Mouse (Mus musculus) lung, embryonic 14.5 days (tissue): ENCODE measurements around the gene Il2rg. TPM values are rescaled to one million over a fixed set of nuclear protein-coding genes. Genes with fewer than 3 reads are reported as not detected.

ENCODE experiments used
- ATAC-seq: fragments of 200-750 bp; cut with Nextera tagmentation; 2 replicates; pipeline ENCODE4 v1.8.0; 2017; ENCODE audit warnings: mild to moderate bottlenecking, moderate TSS enrichment, moderate library complexity; ENCODE audit not compliant: insufficient read depth
- DNase-seq: peaks from one replicate; pipeline ENCODE4 v3.0.0-alpha.2; 2015
- H3K27ac ChIP-seq: fragments of 300-500 bp; sonication (generic); 2 replicates; pipeline ENCODE4 v1.5.1; 2014; ENCODE audit warnings: low read depth, mild to moderate bottlenecking, moderate library complexity
- H3K27me3 ChIP-seq: fragments of 300-500 bp; sonication (generic); 2 replicates; pipeline ENCODE4 v1.6.1; 2014; ENCODE audit warnings: low read length, control low read depth; ENCODE audit not compliant: insufficient read depth
- H3K36me3 ChIP-seq: fragments of 300-500 bp; sonication (generic); 2 replicates; pipeline ENCODE4 v1.6.1; 2014; ENCODE audit warnings: control low read depth; ENCODE audit not compliant: insufficient read depth
- H3K4me1 ChIP-seq: fragments of 300-500 bp; sonication (generic); 2 replicates; pipeline ENCODE4 v1.6.1; 2014; ENCODE audit warnings: antibody characterized with exemption, control low read depth; ENCODE audit not compliant: insufficient read depth
- H3K4me2 ChIP-seq: fragments of 300-500 bp; sonication (generic); 2 replicates; pipeline ENCODE4 v1.6.1; 2014; ENCODE audit warnings: mild to moderate bottlenecking
- H3K4me3 ChIP-seq: fragments of 300-500 bp; sonication (generic); 2 replicates; pipeline ENCODE4 v1.5.1; 2014; ENCODE audit warnings: low read depth, low read length
- H3K9ac ChIP-seq: fragments of 300-500 bp; sonication (generic); 2 replicates; pipeline ENCODE4 v1.6.1; 2014
- H3K9me3 ChIP-seq: fragments of 300-500 bp; sonication (generic); 2 replicates; pipeline ENCODE4 v1.6.1; 2016; ENCODE audit warnings: low read depth, low read length, control low read depth
- CTCF ChIP-seq: IDR thresholded peaks from 2 replicates; pipeline ENCODE4 v1.5.1; 2016; ENCODE audit warnings: antibody characterized with exemption, low read depth
- WGBS: fragments of 180-500 bp; shearing (Covaris S2); extraction: QIAGEN DNeasy Blood & Tissue Kit; methylation state at CpG from one replicate; pipeline ENCODE4 v1.1.7; 2014; 5-methylcytosine and 5-hydroxymethylcytosine counted together
- polyA plus RNA-seq: library from polyadenylated mRNA; unstranded; fragments of >200 nt; fragmentation: Nextera tagmentation; extraction: Ambion mirVana; gene quantifications from 2 replicates; pipeline ENCODE4 v1.2.1, GENCODE M21; 2014

Il2rg gene
- polyA plus RNA-seq, 1 experiment from 2014 or later: 17.9 TPM

GRCm38 (mm10) chrX:101221834-101222795 is 45.9 kb downstream of the Il2rg start, which contains the start of gene Snx12:
TSS of gene Snx12 (minus strand) at chrX:101222563.
- TF ChIP-seq CTCF: no peak
- 12% methylated on average over 55 of the region's 55 CpGs for WGBS
- Histone ChIP-seq H3K4me2 (peak within 1 kb of the TSS; percentile 62), H3K9ac (peak within 1 kb of the TSS; percentile 59), H3K9me3 (no peaks in the 10 kb centered on the region), H3K27me3 (no peaks in the 10 kb centered on the region), H3K27ac (peak within 1 kb of the TSS; percentile 42; the same call in 1 of the 2 replicates), H3K36me3 (no peaks in the 10 kb centered on the region), H3K4me3 (peak within 1 kb of the TSS; percentile 53), H3K4me1 (no peaks in the 10 kb centered on the region)
- peak; percentile 92 for DNase-seq
- ATAC-seq: peak; percentile 98

Other genes with a start within 250 kb of the Il2rg start
- 0.05 and 0.45 TPM in 2 replicates for gene Tex11, start 208.6 kb downstream of the Il2rg start, polyA plus RNA-seq
- gene Slc7a3, start 182.2 kb downstream of the Il2rg start, polyA plus RNA-seq: 0.81 and 1.2 TPM in 2 replicates
- gene Snx12, start 45.7 kb downstream of the Il2rg start, polyA plus RNA-seq: 50.4 and 55.1 TPM in 2 replicates
- 2.5 and 3.1 TPM in 2 replicates for gene Foxo4, start 13.7 kb downstream of the Il2rg start, polyA plus RNA-seq
- not detected in 2 replicates for gene Gm614, start 4.3 kb downstream of the Il2rg start, polyA plus RNA-seq
- not detected in 2 replicates for gene Gm20489, start 768 bp upstream of the Il2rg start, polyA plus RNA-seq
- 44.2 and 50.6 TPM in 2 replicates for gene Med12, start 5.8 kb upstream of the Il2rg start, polyA plus RNA-seq
- gene Nlgn3, start 30.9 kb upstream of the Il2rg start, polyA plus RNA-seq: 9.6 and 10.6 TPM in 2 replicates
- gene Gjb1, start 108.1 kb upstream of the Il2rg start, polyA plus RNA-seq: 0.67 and 0.83 TPM in 2 replicates
- 26.2 and 29.8 TPM in 2 replicates for gene Zmym3, start 152.6 kb upstream of the Il2rg start, polyA plus RNA-seq
- 452 and 463 TPM in 2 replicates for gene Nono, start 161.1 kb upstream of the Il2rg start, polyA plus RNA-seq
- gene Itgb1bp2, start 180.8 kb upstream of the Il2rg start, polyA plus RNA-seq: 1.6 and 3.9 TPM in 2 replicates